Mouse (Mus musculus): ENCODE results near the gene Aldh1a2. TPM values are rescaled to one million over a fixed set of nuclear protein-coding genes. Genes with fewer than 3 reads are reported as not detected.

Aldh1a2 gene
- total RNA-seq, 4 experiments from 2014 or later, result 0.88 to 6.4 (median 3.0) TPM

DNA sequence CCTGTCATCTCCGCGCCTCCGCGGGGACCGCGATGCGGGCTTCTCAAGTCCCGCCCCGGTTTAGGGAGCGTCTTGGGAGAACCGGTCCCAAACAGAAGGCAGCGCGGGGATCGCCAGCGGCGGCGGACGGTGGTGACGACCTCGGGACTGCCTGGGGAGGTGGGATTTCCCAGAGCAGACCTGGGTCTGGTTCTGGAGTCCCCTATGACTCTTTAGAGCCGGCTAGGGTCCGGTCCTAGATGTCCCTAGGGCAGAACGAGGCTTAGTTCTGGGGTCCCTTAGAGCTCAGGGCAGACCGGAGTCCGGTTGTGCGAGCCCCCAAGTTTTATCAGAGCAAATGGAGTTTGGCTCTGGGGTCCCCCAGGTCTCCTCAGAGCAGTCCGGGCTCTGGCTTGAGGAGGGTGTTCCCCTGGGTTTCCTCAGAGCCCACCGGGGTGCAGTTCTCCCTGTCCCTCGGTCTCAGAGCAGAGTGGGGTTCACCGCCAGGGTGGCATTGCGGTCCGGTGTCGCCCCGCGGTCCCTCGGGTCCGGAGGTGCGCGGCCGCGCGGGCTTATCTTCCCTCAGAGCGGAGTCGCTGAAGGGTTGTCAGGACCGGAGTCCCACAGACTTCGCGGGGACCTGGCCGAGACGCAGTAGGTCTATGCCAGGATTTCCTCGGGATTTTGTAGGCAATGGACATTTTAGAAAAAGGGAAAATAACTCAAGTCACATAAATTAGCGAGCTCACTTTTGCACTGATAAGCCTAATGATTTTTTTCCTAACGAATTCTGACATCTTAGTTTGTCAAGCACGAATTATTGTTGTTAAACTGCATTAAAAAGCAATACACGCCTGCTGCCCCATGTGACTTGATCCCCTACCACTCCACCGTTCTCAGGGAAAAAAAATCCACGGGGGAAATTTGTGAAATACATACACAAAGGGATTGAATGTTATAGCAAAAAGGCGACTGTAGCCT lies 727 bp downstream of the Aldh1a2 start:
- peak in 1 of 2 experiments; percentile 5 for DNase-seq (ENCODE audit: low spot score in 2 of 2)

DNA sequence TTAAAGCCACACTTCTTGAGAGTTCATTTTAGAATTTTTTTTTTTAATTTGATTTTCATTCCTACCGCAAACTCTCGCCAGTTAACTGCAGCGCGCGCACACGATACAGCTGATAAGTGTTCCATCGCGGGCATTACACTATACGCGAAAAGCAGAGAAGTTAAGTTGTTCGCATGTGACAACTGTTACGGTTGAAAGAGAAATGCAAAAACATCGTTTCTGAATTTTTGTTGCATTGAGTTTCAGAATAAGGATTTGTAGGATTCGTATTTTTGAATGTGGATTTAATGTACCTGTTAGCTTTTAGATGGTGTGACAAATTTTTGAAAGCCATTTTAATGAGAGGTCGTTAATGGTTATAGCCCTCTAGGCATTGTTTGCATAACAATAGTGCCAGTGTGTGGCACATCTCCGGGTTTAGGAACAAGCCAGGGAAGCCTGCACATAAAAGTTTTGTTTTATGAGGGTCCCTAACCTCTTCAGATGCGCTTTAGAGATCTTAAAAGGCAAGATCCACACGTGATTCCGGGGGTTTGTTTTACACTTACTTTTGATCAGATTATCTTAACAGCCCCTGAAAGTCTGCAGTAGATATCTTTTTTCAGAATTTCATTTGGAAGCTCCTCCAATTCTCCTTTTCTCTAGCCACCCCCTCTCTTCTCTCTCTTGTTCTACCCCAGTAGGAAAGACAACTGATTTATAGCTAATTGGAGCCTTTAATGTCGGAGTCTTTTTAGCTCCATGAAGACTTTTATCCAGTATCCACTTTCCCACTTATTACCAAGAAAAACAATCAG lies 1.6 kb downstream of the Aldh1a2 start:
- no peak for DNase-seq (ENCODE audit: low spot score in 2 of 2)

DNA sequence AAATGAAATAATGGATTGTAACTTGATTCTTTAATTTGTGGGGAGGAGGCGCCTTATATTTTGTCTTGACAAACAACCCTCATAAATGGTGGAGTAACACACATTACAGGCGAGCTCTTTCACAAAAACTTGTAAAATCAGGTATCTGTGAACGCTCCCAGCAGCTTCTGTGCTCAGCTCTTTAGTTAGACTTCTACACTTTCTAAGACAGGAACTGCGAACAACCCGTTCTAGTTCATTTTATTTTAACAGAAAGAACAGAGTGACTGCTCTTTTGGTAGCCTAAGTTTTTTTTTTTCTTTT lies 2.2 kb downstream of the Aldh1a2 start:
- no peak for DNase-seq (ENCODE audit: low spot score in 2 of 2)

DNA sequence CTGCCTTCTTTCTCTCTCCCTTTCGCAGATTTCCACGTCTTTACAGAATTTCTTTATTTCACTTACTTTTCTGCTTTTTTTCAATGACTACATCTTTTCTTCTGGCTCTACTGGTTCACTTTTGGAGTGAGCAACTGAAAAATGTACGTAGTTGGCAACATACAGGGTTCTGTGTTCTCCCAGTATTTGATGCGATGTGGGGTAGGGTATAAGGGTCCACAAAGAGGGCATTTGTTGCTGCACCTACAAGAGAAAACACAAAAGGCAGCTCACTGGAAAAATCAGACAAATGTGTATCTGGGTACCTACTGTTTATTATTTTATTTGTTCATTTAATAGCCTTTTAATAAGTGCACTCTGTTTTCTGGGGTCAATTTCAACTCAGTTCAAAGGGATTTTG lies 3.6 kb downstream of the Aldh1a2 start:
- no peak for DNase-seq (ENCODE audit: low spot score in 2 of 2)

DNA sequence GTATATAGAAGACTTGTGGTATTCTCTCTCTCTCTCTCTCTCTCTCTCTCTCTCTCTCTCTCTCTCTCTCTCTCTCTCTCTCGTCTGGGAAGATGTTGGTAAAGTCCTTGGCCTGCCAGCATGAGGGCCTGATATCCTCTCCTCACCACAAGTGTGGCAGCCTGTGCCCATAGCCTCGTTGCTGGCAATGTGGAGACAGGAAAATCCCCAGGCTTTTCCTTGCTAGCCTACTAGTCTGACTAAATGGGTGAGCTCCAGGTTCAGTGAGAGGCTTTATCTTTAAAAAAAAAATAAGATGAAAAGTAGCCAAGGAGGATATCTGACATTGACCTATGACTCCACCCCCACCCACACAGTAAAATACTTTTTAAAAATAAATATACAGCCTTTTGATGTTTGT lies 4.8 kb downstream of the Aldh1a2 start:
- no peak for DNase-seq (ENCODE audit: low spot score in 2 of 2)

DNA sequence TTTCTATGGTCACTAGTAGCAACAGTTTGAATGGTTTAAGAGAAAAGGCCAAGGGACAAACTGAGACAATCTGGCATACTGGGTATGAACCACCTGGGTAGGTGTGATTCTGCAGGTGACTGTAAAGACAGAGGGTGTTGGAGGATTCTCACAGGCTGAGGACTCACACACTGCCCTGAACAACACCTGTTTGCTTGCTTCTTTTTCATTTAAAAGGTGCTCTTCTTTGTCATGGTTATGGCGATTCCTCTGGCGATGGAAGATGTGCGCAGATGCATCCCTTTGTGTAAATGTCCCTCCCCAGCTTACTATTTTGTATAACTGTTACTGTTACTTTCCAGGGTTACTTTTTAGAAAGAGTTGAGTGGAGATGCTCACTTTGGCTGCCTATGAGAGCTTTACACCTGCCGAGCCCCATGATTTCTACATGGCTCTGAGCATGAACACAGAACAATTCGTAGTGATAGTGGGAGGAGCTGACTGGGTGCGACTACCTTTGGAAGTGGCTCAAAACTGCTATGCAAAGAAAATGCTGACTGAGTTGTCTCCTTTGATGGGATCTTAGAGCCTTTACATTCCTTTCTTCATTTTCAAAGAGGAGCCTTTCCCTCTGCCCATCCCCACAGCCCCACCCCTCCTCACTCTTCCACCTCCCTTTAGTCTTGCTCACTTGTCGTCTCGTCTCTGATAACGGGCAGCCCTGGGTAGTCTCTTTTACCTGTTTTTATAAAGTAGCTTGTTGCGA lies 11.8 kb downstream of the Aldh1a2 start:
- no peak for DNase-seq (ENCODE audit: low spot score in 2 of 2)

DNA sequence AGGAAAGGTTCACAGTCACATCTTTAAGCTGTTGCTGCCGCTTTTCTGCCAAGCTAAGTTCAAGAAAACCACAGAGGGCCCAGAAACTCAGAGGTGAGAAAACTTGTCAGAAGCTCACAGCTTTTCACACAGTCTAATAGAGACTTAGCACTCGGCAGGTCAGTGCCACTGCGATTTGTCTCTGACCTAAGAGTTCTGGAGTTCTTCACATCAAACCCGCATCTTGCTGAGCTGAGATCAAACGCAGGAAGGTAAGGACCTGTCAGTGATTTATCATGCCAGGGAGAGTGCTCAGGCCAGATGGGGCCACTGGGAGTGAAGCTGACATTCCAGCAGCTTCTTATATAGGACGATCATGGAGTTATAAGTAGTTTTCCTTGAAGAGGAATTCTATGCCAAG lies 14.4 kb downstream of the Aldh1a2 start:
- DNase-seq (ENCODE audit: low spot score in 2 of 2), result no peak

DNA sequence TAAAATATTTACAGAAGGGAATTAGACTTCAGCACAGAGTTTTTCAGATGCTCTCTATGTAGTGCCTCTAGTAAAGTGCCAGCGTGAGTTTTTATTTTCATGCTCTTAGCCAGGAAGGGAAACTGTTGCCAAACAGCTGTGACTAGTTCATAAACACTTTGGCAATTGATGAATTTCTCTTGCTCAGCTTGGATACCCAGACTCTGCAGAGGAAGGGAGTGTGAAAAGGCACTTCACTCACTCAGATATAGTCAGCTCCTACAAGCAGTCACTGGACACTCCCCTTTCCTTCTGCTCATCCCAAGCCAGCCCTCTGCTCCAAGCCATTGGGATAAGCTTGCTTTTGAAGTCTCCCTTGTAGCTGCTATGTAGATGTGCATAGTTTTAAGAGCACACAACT lies 21.0 kb downstream of the Aldh1a2 start:
- DNase-seq (ENCODE audit: low spot score in 2 of 2), result no peak

DNA sequence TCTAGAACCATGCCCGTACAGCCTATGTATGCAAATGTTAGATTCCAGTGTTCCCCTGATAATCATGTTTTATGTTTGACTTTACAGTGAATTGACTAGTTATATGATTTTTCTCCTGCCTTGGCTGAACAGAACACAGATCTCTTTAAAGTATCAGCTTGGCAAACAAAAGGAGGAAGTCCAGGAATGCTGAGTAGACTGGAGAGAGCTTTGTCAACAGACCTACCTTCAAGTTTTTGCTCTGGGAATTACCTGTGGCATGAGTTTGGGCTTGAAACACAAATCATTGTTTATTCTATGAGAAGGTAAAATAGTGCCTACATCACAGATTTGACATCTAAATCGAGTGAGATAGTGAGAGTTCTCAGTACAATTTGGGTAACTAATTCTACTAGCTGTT lies 24.3 kb downstream of the Aldh1a2 start:
- no peak for DNase-seq (ENCODE audit: low spot score in 2 of 2)

DNA sequence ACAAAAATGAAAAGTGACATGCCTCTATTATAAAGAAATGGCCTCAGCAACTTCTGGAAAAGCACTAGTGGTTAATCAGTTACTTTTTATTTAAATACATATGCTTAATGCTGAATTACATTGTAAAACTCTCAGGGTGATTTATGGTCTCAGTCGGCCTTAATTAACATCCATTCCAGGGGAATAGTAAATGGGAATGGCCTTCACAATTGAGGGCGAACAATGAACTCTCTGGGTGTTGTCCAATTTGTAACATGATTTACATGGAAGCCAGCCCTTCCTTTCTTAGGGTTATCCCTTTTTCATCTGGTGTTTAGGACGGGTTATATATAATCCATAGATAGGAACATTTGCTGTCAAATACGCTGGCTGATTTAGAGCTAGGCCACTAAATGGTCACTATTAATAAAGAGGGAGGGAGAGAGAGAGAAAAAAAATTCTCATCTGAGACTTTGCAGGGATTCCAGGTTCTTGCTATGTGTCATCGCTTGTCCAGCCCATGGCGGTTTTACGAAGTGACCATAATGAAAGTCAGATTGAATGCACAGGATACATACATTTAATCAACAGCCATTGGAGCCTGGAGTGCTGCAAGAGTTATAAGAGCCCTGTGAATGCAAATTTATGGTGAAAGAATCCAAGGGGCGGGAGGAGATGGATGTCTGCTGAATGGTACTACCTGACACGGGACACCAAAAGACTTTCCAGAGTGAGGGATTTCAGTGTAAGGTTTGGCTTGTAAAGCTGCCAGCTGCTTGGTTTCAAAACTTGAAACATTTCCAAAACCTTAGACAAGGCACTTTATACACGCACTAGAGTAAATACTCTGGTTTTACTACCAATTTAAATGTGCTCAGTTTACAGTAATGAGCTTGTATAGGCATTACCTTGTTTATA lies 26.2 kb downstream of the Aldh1a2 start:
- no peak for DNase-seq (ENCODE audit: low spot score in 2 of 2)

DNA sequence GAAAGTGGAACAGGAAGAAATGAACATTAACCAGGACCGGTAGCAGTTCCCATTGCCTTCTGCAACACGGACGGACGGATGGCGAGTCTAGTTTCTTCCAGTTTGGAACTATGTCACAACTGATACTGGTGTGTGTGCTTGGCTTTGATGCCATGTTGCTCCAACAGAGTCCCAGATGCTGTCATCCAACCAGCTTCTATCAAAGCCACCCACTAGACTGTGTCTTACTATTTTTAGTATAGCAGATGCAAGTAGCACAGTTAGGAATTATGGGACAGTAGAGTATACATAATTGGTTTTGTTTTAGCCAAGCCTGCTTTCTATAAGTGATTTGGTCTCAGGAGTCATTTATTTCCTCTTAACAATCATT lies 26.8 kb downstream of the Aldh1a2 start:
- no peak for DNase-seq (ENCODE audit: low spot score in 2 of 2)

DNA sequence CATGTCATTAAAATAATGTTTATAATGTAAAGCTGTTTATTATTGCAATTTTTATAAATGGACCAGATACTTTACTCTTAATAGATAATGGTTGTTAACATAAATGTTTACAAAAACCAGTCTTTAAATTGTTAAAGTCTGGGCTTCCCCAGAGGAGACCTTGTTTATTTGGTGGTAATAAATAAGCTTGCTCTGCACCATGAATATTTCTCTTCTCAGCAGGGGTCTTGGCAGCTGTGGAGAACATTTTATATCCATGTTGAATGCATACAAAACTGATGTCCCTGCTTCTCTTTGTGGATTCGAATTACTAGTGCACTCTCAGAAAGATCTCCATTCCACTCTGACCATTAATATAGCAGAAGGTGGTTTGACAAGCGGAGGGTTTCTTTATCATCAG lies 38.8 kb downstream of the Aldh1a2 start:
- DNase-seq (ENCODE audit: low spot score in 2 of 2), result no peak

DNA sequence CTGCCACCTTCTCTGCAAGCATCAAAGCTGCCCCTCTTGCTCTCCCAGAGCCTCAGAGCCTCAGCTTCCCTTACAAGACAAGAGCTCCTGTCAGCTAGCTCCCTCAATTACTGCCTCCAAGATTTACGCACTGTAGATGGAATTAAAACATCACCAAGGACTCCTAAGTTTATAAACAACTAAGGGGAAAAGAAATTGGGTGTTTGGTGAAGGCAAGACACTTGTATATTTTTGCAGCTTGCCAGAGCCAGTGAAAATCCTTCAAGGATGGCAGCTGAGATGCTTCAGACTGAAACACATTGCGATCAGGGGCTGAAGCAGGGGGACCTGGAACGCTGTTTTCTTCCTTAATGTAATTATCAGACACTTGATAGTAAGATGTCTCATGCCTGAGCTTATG lies 47.1 kb downstream of the Aldh1a2 start:
- no peak for DNase-seq (ENCODE audit: low spot score in 2 of 2)

DNA sequence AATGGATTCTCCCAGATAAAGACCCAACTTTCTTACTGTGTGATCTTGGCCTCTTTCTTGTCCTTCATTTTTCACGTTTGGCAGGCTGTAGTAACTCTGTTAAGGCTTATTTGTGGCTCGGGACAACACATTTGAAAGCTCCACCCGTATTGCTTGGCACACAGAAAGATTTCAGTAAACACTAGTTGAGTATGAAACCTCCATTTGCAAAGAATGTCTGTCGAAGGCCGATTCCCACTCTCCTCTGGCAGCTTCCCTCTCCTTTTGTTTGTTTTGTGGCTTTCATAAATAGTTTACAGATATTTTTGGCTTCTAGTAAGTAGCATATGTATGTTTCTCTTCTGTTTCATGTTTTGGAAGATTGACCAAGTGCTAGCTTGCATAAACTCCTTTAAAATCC lies 54.1 kb downstream of the Aldh1a2 start:
- no peak for DNase-seq (ENCODE audit: low spot score in 2 of 2)

DNA sequence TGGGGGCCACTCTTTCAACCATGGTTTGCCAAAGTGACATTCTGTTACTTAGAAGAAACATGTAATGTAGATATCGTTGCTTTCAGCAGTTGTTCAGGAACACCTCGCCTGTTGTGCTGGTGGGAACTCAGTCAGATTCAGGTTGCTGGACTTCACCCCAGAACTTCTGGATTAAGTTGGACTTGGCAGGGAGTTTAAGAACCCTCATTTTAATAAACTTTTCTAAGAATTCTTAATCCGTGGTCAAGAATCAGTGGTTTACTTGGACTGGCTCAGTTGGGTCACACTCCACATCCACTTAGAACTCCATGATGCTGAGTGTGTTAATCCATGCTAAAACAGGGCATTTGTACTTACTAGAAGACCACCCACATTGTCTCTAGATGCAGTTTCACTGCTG lies 54.6 kb downstream of the Aldh1a2 start:
- DNase-seq (ENCODE audit: low spot score in 2 of 2), result no peak

DNA sequence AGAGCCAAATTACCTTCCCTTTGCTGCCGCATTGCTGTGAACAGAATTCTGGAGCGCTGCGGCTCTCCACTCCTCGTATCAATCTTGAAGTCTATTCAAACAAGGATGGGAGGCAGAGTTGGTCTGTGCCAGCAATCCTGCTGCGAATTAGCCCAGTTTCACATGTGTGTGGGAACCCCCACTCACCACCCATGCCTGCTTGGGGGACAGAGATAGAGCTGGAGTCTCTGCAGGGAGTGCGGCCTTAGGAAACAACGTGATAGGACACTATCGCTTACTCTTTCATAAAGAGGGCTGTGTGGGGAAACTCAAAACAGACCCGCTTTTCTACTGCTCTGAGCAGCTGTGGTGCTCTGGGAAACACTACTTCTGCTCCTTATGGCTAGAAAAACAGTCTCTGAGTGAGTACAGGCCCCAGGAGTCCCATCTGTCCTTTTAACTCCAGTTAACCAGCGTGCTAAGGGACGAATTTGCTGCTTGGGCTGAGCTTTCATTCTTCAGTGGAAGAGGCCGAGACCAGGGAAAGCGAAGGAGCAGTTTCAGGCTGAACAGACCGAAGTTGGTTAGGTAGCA lies 60.6 kb downstream of the Aldh1a2 start:
- DNase-seq (ENCODE audit: low spot score in 2 of 2), result no peak

DNA sequence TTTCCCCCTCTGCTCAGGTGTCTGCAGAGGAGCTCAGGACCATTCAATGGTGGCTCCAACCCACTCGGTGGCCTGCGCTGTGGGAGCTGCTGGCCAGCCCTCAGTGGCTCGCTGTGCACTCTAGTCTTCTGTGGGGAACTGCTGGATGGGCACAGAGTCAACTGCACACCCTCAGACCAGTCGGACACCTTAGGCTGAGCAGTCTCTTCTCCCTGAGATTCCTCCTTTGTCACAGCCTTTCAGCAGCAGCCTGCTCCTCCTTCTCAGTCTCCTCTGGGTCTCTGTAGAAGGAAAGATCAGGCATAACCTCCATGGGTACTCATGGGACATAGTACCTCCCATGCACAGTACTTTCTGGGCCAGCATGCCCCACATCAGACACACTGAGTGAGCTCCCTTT lies 63.2 kb downstream of the Aldh1a2 start:
- DNase-seq (ENCODE audit: low spot score in 2 of 2), result no peak

DNA sequence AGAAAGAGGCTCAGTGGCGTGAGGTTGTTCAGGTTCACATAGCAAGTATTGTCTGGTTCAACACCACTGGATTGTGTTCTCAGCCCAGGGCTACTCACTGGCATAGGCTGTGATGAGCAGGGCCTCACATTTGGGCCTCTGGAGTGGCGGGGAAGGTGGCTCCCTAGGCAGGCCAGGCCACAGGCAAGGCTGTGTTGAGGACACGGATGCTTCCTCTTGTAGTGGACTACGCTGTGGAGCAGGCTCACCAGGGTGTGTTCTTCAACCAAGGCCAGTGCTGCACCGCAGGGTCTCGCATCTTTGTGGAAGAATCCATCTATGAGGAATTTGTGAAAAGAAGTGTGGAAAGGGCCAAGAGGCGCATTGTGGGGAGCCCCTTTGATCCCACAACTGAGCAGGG lies 67.6 kb downstream of the Aldh1a2 start:
- no peak for DNase-seq (ENCODE audit: low spot score in 2 of 2)

DNA sequence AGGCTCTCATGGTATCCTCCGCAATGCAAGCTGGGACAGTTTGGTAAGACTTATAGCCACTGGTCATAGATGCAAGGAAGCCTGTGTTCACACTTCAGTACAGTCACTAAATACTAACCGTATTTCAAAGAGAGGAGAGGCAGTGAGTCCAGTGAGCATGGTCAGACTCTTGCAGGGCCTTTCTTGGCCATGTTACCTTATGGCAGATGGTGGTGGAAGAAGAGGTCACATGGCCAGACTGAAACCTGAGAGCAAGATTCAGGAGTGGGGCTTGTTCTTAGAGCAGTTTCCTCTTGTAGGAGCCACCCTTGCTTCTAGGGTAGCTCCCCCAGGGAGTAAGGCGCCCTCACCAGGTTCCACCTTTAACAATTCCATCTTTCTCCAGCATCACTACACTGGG lies 69.6 kb downstream of the Aldh1a2 start:
- DNase-seq (ENCODE audit: low spot score in 2 of 2), result no peak

DNA sequence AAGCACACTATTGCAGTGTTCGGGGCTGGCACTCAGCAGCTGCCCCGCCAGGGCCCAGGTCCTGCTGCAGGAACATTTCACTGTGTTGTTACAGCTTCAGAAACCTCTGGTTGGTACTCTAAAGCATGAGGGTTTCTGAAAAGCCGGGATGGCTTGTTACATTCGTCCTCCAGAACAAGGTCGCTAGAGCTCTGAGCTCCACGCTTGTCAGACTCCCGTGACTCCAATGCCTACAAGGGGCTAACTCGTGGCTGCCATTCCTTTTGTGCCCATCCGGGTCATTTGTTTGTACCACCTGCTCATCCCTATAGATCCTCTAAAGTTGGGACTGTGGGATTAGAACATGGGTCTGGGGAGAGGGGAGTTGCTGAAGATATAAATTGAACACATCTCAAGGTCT lies 70.8 kb downstream of the Aldh1a2 start:
- DNase-seq (ENCODE audit: low spot score in 2 of 2), result no peak

DNA sequence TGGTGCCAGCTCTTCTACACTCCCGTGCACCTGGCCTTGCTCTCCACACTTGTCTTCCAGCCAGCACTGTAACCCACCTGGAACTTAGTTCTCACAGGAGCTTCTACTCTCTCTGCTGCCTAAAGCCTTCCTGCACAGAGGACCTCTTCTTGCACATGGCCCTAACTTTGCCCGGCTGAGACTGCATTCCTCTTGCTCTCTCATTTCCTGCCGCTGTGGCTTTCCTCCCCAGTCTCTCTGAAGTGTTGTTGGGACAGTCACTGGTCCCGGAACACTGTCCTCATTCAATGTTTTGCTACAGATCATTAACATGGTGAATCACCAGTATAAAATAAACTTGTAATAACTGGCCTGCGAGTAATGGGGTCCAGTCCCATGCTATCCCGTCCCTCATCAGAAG lies 73.1 kb downstream of the Aldh1a2 start:
- no peak for DNase-seq (ENCODE audit: low spot score in 2 of 2)

Data from gastrocnemius, adult 8-10 months (tissue).